Mouse (Mus musculus) small intestine, adult 2 months (tissue): ENCODE results near the gene Nhlrc2.

Experiments used
- CTCF ChIP-seq: fragments of 200-500 bp; IDR thresholded peaks from 2 replicates; pipeline ENCODE4 v1.5.1; 2012; ENCODE audit warnings: low read depth, mild to moderate bottlenecking, control low read depth, inconsistent platforms, low read length, moderate library complexity, mixed read lengths; ENCODE audit not compliant: insufficient replicate concordance, insufficient read length; ENCODE audit errors: extremely low read depth
- POLR2A ChIP-seq: fragments of 200-500 bp; IDR thresholded peaks from 2 replicates; pipeline ENCODE4 v1.6.1; 2012; ENCODE audit warnings: low read depth, mild to moderate bottlenecking, control low read depth, inconsistent platforms, low read length, moderate library complexity

- TF ChIP-seq CTCF, result no peak
- no peak for TF ChIP-seq POLR2A
Observed at GRCm38 (mm10) chr19:56566041-56566440, 18.0 kb downstream of the Nhlrc2 start.
